Mouse (Mus musculus) layer of hippocampus, postnatal 14 days (tissue): ENCODE data around the gene Arl2. TPM values are rescaled to one million over a fixed set of nuclear protein-coding genes. Genes with fewer than 3 reads are reported as not detected.

ENCODE experiments used
- total RNA-seq, 2 experiments: library from RNA; stranded (reverse); gene quantifications; 2 replicates each; pipeline ENCODE4 v1.2.3; 2021

Arl2 gene
- total RNA-seq, 2 experiments from 2014 or later = 63.2 to 65.9 TPM

Other genes starting within 250 kb of the Arl2 start
- gene Tigd3, start 247.4 kb downstream of the Arl2 start, total RNA-seq = 1 to 10 TPM; 3.4 to 4.2 TPM
- 10 to 100 TPM; 78.1 to 92.3 TPM for gene Dpf2, start 228.5 kb downstream of the Arl2 start, total RNA-seq
- 1 to 10 TPM; 4.7 to 5.7 TPM for gene Cdc42ep2, start 216.7 kb downstream of the Arl2 start, total RNA-seq
- gene Pola2, start 177.3 kb downstream of the Arl2 start, total RNA-seq = 1 to 10 TPM; 8.0 to 10.0 TPM
- not detected for gene Slc22a20, start 155.4 kb downstream of the Arl2 start, total RNA-seq
- gene Capn1, start 125.7 kb downstream of the Arl2 start, total RNA-seq = 10 to 100 TPM; 21.3 to 23.1 TPM
- 10 to 100 TPM; 42.5 to 45.3 TPM for gene Syvn1, start 95.0 kb downstream of the Arl2 start, total RNA-seq
- 10 to 100 TPM; 39.9 to 50.8 TPM for gene Mrpl49, start 83.8 kb downstream of the Arl2 start, total RNA-seq
- gene Fau, start 83.7 kb downstream of the Arl2 start, total RNA-seq = 100 to 1,000 TPM; 583 to 634 TPM
- gene Znhit2, start 80.4 kb downstream of the Arl2 start, total RNA-seq = 10 to 100 TPM; 39.5 to 41.2 TPM
- gene Tm7sf2, start 73.2 kb downstream of the Arl2 start, total RNA-seq = 10 to 100 TPM; 40.1 to 44.2 TPM
- gene Vps51, start 64.3 kb downstream of the Arl2 start, total RNA-seq = 10 to 100 TPM; 84.3 to 95.9 TPM
- not detected for gene Tmem262, start 61.5 kb downstream of the Arl2 start, total RNA-seq
- gene Gm28374, start 59.3 kb downstream of the Arl2 start, total RNA-seq = 1 to 10 TPM in 1 of 2 experiments, under 1 TPM in 1; 0.57 to 1.5 TPM
- gene Zfpl1, start 56.6 kb downstream of the Arl2 start, total RNA-seq = 10 to 100 TPM; 33.1 to 33.7 TPM
- 1 to 10 TPM in 1 of 2 experiments, under 1 TPM in 1; 0.99 to 1.0 TPM for gene Cdca5, start 56.6 kb downstream of the Arl2 start, total RNA-seq
- not detected for gene AC131692.1, start 47.1 kb downstream of the Arl2 start, total RNA-seq
- gene Naaladl1, start 35.8 kb downstream of the Arl2 start, total RNA-seq = not detected
- gene Sac3d1, start 22.9 kb downstream of the Arl2 start, total RNA-seq = 10 to 100 TPM; 16.8 to 18.2 TPM
- 10 to 100 TPM; 42.3 to 43.7 TPM for gene Snx15, start 13.2 kb downstream of the Arl2 start, total RNA-seq
- under 1 TPM in 1 of 2 experiments, not detected in 1; 0.39 TPM for gene Batf2, start 565 bp downstream of the Arl2 start, total RNA-seq
- gene Majin, start 42.8 kb upstream of the Arl2 start, total RNA-seq = not detected
- not detected for gene Gpha2, start 84.8 kb upstream of the Arl2 start, total RNA-seq
- 100 to 1,000 TPM; 158 to 170 TPM for gene Ppp2r5b, start 94.3 kb upstream of the Arl2 start, total RNA-seq
- gene Atg2a, start 100.1 kb upstream of the Arl2 start, total RNA-seq = 10 to 100 TPM; 35.9 to 38.2 TPM
- gene Ehd1, start 135.2 kb upstream of the Arl2 start, total RNA-seq = 10 to 100 TPM; 68.8 to 79.0 TPM
- 1 to 10 TPM; 4.9 to 5.6 TPM for gene Cdc42bpg, start 164.9 kb upstream of the Arl2 start, total RNA-seq
- 10 to 100 TPM; 66.4 to 68.2 TPM for gene Men1, start 193.4 kb upstream of the Arl2 start, total RNA-seq
- 10 to 100 TPM; 82.6 to 85.8 TPM for gene Map4k2, start 199.6 kb upstream of the Arl2 start, total RNA-seq
- 100 to 1,000 TPM; 182 to 189 TPM for gene Sf1, start 222.1 kb upstream of the Arl2 start, total RNA-seq
- gene Pygm, start 242.9 kb upstream of the Arl2 start, total RNA-seq = 10 to 100 TPM; 28.0 to 37.5 TPM